Mouse (Mus musculus): ENCODE measurements around the gene Hspb8. TPM values are rescaled to one million over a fixed set of nuclear protein-coding genes. Genes with fewer than 3 reads are reported as not detected.
"Not testable (repeated sequence)": the region's sequence is repeated elsewhere in the genome, so short reads cannot be mapped to it uniquely, and the experiment has no call there.

Gene Hspb8
- polyA plus RNA-seq, 1 experiment from 2014 or later, result 6.6 TPM

DNA sequence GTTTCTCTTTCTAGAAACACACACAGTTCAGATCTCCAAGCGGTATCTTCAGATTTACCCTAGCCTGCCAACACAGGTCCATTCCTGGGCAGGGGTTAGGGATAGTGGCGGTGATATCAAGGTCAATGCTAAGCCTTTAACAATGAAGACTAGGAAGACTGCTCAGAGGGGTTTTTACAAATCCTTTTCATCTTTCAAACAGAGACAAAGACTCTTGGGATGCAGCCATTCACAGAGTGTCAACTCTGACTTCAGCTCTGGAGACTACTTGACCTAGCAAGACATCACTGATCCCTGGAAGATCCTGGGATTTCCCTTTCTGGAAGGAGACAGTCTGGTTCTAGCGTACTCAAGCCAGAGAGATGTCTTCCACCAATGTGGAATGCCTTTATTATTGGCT lies 21.9 kb downstream of the Hspb8 start:
- Histone ChIP-seq H3K9ac (replicated peaks; ENCODE audit: low read length) (no peak overlapping the region), H3K27me3 (ENCODE audit: insufficient read depth, low read length) (no peaks in the 10 kb centered on the region), H3K4me2 (replicated peaks; ENCODE audit: low read depth, low read length) (no peak overlapping the region), H3K4me1 (ENCODE audit: insufficient read depth, low read length) (0 out of 2 replicates have a peak, but pooled peaks cover 3% of the 10 kb centered on the region), H3K4me3 (ENCODE audit: low read length) (no peak overlapping the region), H3K9me3 (ENCODE audit: low read length) (no peaks in the 10 kb centered on the region), H3K36me3 (ENCODE audit: insufficient read depth, low read length) (no peaks in the 10 kb centered on the region), H3K27ac (ENCODE audit: low read length) (no peak overlapping the region)
- WGBS, result 80% methylated on average over 3 of the region's 3 CpGs
- no peak for ATAC-seq (ENCODE audit: low FRiP score, low TSS enrichment)

DNA sequence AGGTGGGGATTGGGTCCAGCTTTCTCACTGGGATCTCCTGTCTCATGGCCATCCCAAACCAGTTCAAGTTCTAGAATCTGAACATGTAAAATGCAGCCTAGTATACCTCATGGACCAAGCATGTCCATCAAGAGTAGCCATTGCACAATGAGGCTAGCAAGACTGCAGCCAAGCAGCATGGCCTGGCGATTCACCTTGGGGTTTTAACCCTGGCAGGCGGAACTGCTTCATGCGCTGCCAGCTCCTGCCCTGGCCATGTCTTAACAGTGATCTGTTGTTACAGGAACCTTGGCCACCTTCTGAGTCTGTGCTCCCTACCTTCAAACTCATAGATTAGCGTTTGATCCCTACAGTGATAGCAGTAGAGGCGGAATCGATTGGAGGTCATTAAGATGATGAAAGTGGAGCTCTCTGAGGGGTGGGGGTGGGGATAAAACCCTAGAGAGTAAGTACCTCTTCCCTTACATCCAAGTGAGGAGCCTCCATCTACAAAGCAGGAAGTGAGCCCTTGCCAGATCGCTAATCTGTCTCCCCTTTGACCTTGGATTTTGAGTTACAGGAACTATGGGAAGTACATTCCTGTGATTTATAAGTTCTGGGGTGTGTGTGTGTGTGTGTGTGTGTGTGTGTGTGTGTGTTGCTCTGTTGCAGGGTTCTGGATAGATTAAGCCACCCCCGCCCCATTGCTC lies 22.5 kb downstream of the Hspb8 start:
- H3K4me2 ChIP-seq (replicated peaks; ENCODE audit: low read depth, low read length), result no peak overlapping the region
- ATAC-seq (ENCODE audit: low FRiP score, low TSS enrichment), result no peak
- 39% methylated on average over 8 of the region's 8 CpGs for WGBS

DNA sequence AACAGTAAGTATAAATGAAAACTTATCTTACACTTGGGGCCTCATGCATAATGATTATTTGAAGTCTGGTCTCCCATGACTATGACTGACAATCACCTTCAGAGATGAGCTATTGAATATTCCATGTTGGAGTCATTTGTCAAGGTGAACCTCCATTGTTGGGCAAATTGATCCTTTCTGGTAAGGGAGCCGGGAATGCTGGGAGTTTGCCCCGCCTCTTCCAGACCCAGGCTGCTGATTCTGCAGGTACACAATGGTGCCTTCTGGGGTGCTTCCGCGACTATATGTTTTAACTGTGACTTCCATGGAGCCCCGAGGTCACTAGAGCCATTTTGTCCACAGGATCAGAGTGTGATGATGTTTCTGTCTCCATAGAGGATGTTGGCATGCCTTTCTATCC lies 26.6 kb downstream of the Hspb8 start:
- Histone ChIP-seq H3K27ac (ENCODE audit: low read length) (no peak overlapping the region), H3K4me3 (ENCODE audit: low read length) (no peak overlapping the region), H3K4me1 (ENCODE audit: insufficient read depth, low read length) (0 out of 2 replicates have a peak, but pooled peaks cover 3% of the 10 kb centered on the region), H3K27me3 (ENCODE audit: insufficient read depth, low read length) (no peaks in the 10 kb centered on the region), H3K4me2 (replicated peaks; ENCODE audit: low read depth, low read length) (no peak overlapping the region), H3K9me3 (ENCODE audit: low read length) (no peaks in the 10 kb centered on the region), H3K36me3 (ENCODE audit: insufficient read depth, low read length) (no peaks in the 10 kb centered on the region), H3K9ac (replicated peaks; ENCODE audit: low read length) (no peak overlapping the region)
- ATAC-seq (ENCODE audit: low FRiP score, low TSS enrichment), result no peak
- WGBS, result 83% methylated on average over 5 of the region's 5 CpGs

More for the DNA sequence above, 22.5 kb downstream of the Hspb8 start:
- Histone ChIP-seq H3K36me3 (ENCODE audit: insufficient read depth, low read length) (no peaks in the 10 kb centered on the region), H3K9ac (replicated peaks; ENCODE audit: low read length) (no peak overlapping the region), H3K27me3 (ENCODE audit: insufficient read depth, low read length) (no peaks in the 10 kb centered on the region), H3K4me3 (ENCODE audit: low read length) (no peak overlapping the region), H3K27ac (ENCODE audit: low read length) (no peak overlapping the region), H3K4me1 (ENCODE audit: insufficient read depth, low read length) (0 out of 2 replicates have a peak, but pooled peaks cover 3% of the 10 kb centered on the region), H3K9me3 (ENCODE audit: low read length) (no peaks in the 10 kb centered on the region)

DNA sequence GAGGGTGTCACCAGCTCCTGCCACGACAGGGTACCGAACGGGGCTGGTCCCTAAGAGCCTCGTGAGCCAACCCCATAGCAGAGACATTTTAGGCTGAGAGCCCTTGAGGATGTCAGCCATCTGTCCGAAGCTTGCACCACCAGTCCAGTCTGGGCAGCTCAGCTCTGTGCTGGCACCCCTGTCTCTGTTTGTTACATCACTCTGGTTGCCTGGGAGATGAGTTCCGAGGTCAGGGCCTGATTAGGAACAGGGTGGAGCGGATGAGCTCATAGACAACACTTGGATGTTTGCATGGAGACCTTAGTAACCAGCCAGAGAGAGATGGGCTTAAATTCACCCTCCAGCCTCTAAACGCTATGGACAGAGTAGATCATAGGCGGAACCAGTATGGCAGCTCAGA lies 30.1 kb downstream of the Hspb8 start:
- Histone ChIP-seq H3K4me1 (ENCODE audit: insufficient read depth, low read length) (no peaks in the 10 kb centered on the region), H3K4me3 (ENCODE audit: low read length) (no peak overlapping the region), H3K27ac (ENCODE audit: low read length) (no peak overlapping the region), H3K27me3 (ENCODE audit: insufficient read depth, low read length) (no peaks in the 10 kb centered on the region), H3K9me3 (ENCODE audit: low read length) (no peaks in the 10 kb centered on the region), H3K4me2 (replicated peaks; ENCODE audit: low read depth, low read length) (no peak overlapping the region), H3K36me3 (ENCODE audit: insufficient read depth, low read length) (no peaks in the 10 kb centered on the region), H3K9ac (replicated peaks; ENCODE audit: low read length) (no peak overlapping the region)
- ATAC-seq (ENCODE audit: low FRiP score, low TSS enrichment), result no peak
- WGBS, result 82% methylated on average over 9 of the region's 9 CpGs

DNA sequence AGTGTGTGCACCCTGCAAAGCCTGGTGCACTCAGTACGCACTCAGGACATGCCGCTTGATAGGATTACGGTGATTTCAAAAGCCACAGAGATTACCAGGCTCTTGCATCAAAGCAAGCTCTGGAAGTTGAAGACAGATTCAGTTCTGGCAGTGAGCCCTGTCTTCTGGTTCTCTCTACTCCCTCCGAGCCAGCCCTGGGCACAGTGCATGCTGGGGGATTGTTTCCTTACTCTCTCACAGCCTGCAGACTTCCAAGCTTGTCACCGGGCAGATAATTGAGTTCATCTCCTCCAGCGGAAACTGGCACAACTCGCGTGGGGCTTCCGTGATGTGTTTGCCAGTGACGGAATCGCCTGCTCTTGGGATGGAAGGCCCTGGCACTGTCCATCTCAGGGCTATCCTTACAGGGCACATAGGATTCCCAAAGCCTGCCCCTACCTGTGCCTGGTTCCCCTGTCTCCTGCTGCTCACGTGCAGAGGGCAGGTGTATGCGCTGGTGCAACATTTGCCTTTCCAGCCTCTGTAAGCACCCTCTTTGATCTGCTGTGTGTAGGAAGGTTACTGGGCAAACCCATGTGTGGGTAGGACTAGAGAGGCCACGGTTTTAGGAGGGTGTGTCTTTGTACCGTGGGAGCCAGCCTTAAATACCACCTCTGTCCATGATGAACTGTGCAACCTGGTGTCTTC lies 32.7 kb downstream of the Hspb8 start:
- Histone ChIP-seq H3K4me2 (replicated peaks; ENCODE audit: low read depth, low read length) (no peak overlapping the region), H3K9ac (replicated peaks; ENCODE audit: low read length) (no peak overlapping the region), H3K36me3 (ENCODE audit: insufficient read depth, low read length) (no peaks in the 10 kb centered on the region), H3K27ac (ENCODE audit: low read length) (no peak overlapping the region; the same call in 1 of the 2 replicates), H3K4me3 (ENCODE audit: low read length) (no peak overlapping the region), H3K9me3 (ENCODE audit: low read length) (no peaks in the 10 kb centered on the region), H3K4me1 (ENCODE audit: insufficient read depth, low read length) (no peaks in the 10 kb centered on the region), H3K27me3 (ENCODE audit: insufficient read depth, low read length) (no peaks in the 10 kb centered on the region)
- WGBS, result 73% methylated on average over 15 of the region's 15 CpGs
- peak; percentile 46 for ATAC-seq (ENCODE audit: low FRiP score, low TSS enrichment)

DNA sequence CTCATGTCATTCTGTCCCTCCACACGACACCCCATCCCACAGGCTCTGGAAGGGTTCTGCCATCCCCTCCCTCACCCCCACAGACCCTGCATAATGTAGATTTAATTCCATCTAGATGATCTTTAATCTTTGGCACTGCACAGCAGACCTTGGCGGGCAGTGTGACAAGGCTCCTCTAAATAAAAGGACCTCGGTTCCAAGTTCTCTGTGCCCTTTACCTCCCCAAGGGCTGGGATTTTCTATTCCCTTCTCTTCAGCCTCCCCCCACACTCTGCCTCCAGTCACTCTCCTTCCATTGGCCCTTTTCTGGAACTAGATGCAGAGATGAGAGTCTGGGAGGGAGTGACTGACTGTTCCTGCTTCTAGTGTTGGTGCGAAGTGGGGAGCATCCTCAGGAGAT lies 33.3 kb downstream of the Hspb8 start:
- no peak for ATAC-seq (ENCODE audit: low FRiP score, low TSS enrichment)
- 62% methylated on average over 4 of the region's 4 CpGs for WGBS
- Histone ChIP-seq H3K9ac (replicated peaks; ENCODE audit: low read length) (no peak overlapping the region), H3K4me3 (ENCODE audit: low read length) (no peak overlapping the region), H3K4me2 (replicated peaks; ENCODE audit: low read depth, low read length) (no peak overlapping the region), H3K36me3 (ENCODE audit: insufficient read depth, low read length) (no peaks in the 10 kb centered on the region), H3K27ac (ENCODE audit: low read length) (no peak overlapping the region), H3K27me3 (ENCODE audit: insufficient read depth, low read length) (no peaks in the 10 kb centered on the region), H3K4me1 (ENCODE audit: insufficient read depth, low read length) (no peaks in the 10 kb centered on the region), H3K9me3 (ENCODE audit: low read length) (no peaks in the 10 kb centered on the region)

DNA sequence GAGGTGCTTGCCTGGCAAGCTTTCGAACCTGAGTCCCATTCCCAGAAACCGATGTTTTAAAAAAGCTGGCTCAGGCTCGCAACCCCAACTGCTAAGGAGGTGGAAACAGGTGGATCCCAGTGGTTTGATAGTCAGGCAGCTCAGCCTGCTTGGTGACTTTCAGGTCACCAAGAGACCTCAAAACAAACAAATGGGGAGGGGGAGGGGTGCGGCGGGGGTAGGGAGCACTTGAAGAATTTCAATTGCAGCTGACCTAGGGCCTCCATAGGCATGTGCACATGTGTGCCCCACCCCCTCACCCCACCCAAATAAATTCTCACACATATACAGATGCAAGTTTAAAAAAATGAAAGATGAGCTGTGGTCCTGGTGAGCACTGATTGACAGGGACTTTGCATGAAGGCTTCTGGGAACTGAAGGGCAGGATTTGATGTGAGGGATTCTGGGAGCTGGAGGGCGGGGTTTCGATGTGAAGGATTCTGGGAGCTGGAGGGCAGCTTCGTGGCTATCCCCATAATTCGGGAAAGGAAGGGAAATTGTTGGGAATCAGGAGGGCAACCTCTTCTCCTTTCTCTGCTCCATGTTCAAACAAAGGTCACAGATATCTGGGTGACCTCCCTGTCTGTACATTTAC lies 35.2 kb downstream of the Hspb8 start:
- Histone ChIP-seq H3K9me3 (ENCODE audit: low read length) (no peaks in the 10 kb centered on the region), H3K9ac (replicated peaks; ENCODE audit: low read length) (no peak overlapping the region), H3K4me2 (replicated peaks; ENCODE audit: low read depth, low read length) (no peak overlapping the region), H3K4me1 (ENCODE audit: insufficient read depth, low read length) (no peaks in the 10 kb centered on the region), H3K36me3 (ENCODE audit: insufficient read depth, low read length) (no peaks in the 10 kb centered on the region), H3K27ac (ENCODE audit: low read length) (no peak overlapping the region), H3K27me3 (ENCODE audit: insufficient read depth, low read length) (no peaks in the 10 kb centered on the region), H3K4me3 (ENCODE audit: low read length) (no peak overlapping the region)
- no peak for ATAC-seq (ENCODE audit: low FRiP score, low TSS enrichment)
- WGBS, result 81% methylated on average over 9 of the region's 9 CpGs

DNA sequence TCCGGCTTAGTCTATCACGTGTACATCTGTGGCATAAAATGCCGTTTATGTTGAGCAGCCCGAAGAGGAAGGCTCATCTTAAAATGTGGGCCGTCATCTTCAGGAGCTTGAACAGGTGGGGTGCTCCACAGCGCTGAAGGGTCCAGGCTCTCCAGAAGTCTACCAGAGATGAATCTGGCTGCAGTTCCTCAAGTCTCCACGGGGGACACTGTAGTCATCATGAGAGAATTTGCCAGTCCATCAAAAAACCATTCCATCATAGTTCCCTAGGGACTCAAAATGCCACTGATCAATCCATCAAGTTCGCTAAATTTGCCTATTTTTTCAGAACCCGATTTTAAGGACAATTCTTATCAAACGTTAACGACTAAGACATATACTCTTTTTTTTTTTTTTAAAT lies 36.6 kb downstream of the Hspb8 start:
- no peak overlapping the region for H3K27ac ChIP-seq (ENCODE audit: low read length)
- no peaks in the 10 kb centered on the region for H3K4me1 ChIP-seq (ENCODE audit: insufficient read depth, low read length)
- no peak overlapping the region for H3K4me2 ChIP-seq (replicated peaks; ENCODE audit: low read depth, low read length)
- H3K27me3 ChIP-seq (ENCODE audit: insufficient read depth, low read length), result no peaks in the 10 kb centered on the region
- H3K4me3 ChIP-seq (ENCODE audit: low read length), result no peak overlapping the region
- H3K9me3 ChIP-seq (ENCODE audit: low read length), result no peaks in the 10 kb centered on the region
- no peak for ATAC-seq (ENCODE audit: low FRiP score, low TSS enrichment)
- no peak overlapping the region for H3K9ac ChIP-seq (replicated peaks; ENCODE audit: low read length)
- H3K36me3 ChIP-seq (ENCODE audit: insufficient read depth, low read length), result no peaks in the 10 kb centered on the region
- 46% methylated on average over 11 of the region's 11 CpGs for WGBS

DNA sequence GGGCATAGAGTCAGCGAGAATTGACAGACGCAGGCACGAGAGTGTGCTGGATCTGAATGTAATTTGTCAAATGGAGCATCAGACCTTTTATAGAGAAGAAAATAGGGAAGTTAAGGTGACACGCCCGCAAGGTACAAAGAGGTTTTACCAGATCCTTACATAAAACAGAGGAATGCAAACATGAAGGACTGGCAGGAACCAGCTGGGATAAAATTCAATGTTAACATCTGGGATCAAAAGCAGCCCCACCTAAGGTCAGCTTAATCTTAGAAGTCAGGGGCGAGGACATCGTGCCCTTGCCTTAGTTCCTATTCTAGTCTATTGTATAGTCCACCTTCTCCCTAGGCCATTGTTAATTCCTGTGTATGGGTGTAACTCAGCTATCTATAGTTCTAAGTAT lies 40.0 kb downstream of the Hspb8 start:
- H3K9ac ChIP-seq (replicated peaks; ENCODE audit: low read length); H3K36me3 ChIP-seq (ENCODE audit: insufficient read depth, low read length); ATAC-seq (ENCODE audit: low FRiP score, low TSS enrichment); H3K27me3 ChIP-seq (ENCODE audit: insufficient read depth, low read length); H3K4me3 ChIP-seq (ENCODE audit: low read length); H3K9me3 ChIP-seq (ENCODE audit: low read length); H3K27ac ChIP-seq (ENCODE audit: low read length); H3K4me2 ChIP-seq (replicated peaks; ENCODE audit: low read depth, low read length); H3K4me1 ChIP-seq (ENCODE audit: insufficient read depth, low read length): not testable (repeated sequence)
- WGBS, result 93% methylated on average over 7 of the region's 7 CpGs

DNA sequence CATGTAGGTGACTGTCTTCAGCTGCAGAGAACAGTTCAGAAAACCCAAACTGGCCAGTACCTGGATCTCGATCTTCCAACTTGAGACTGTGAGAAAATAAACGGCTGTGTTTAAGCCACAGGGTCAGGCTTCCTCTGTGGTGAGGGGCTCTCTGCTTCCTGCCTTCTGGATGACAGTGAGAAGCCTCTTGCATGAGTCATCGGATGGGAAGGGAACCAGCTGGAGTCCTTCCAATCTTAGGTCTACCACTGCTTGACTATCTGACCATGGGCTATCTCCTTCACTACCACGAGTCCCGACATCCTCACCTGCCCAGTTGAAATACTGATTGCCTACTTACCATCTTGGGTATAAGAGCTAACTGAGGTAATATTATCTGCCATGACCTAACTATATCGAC lies 40.9 kb downstream of the Hspb8 start:
- Histone ChIP-seq H3K9ac (replicated peaks; ENCODE audit: low read length) (no peak overlapping the region), H3K4me2 (replicated peaks; ENCODE audit: low read depth, low read length) (no peak overlapping the region), H3K27me3 (ENCODE audit: insufficient read depth, low read length) (no peaks in the 10 kb centered on the region), H3K4me3 (ENCODE audit: low read length) (no peak overlapping the region), H3K36me3 (ENCODE audit: insufficient read depth, low read length) (no peaks in the 10 kb centered on the region), H3K9me3 (ENCODE audit: low read length) (no peaks in the 10 kb centered on the region), H3K4me1 (ENCODE audit: insufficient read depth, low read length) (no peaks in the 10 kb centered on the region), H3K27ac (ENCODE audit: low read length) (no peak overlapping the region)
- WGBS, result 76% methylated on average over 6 of the region's 6 CpGs
- no peak for ATAC-seq (ENCODE audit: low FRiP score, low TSS enrichment)

All from kidney, embryonic 16.5 days (tissue).